Mouse (Mus musculus) urinary bladder, postnatal 10 days (tissue): ENCODE data around the gene Serf1.
A peak's percentile ranks its signal among the peaks of the same experiment; 100 is the strongest.
"Not testable (repeated sequence)": the region's sequence is repeated elsewhere in the genome, so short reads cannot be mapped to it uniquely, and the experiment has no call there.

Source experiments
- DNase-seq: peaks from one replicate; pipeline ENCODE4 v3.0.0; 2022; ENCODE audit warnings: low spot score

The Serf1 gene

DNA sequence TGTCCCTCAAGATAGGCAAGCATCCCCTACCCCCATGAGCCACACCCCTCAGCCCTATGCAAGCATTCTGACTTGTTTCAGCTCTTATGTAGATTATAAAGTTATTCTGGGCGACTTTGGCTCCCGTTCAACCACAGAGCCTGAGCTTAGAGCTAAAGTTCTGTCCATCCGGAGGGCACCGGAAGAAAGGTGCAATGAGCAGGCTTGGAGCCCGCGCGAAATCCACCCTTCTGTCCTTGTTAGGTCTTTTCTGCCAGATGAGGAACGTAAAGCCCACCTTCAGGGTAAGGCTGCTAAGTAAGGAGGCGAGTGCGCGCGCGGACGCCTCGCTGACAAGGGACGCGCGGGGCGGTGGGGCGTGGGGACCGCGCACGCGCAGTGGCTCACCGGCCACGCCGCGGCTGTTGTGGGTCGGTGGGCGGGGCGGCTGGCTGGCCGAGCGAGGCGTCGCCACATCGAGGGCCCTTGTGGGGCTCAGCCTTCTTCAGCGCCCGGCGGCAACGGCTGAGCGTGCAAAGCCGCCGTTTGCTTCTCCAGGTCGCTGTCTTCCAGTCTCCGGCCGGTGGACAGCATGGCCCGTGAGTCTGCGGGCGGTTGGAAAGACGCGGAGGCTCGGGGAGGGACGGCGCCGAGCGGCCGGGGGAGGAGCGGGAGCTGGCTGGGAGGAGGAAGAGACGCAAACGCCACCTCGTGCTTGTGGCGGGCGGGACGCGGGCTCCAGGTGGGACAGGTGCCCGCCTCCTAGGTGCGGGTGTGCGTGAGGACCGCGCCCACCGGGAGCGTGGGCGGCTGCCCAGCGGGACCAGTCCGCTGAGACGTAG lies at the start of gene Serf1:
TSS of gene Serf1 (plus strand) at position 361 of the 821 bp plus-strand sequence.
- peak; percentile 47 for DNase-seq

DNA sequence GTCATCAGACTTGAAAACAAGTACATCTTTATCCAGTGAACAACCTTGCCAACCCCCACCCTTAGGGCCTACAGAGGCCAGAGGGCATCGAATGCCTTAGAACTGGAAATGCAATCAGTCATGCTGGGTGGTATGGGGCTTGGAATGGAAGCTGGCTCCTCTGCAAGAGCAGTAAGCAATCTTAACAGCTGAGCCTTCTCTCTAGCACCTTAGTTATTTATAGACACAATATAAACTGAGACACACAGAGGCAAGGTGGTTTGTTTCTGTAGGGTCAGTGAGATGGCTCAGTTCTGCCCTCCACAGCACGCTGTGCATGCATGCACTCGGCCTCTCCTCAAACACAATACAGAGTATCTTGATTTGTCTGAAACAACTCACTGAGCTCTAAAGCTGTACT lies 43.9 kb upstream of the Serf1 start:
- no peak for DNase-seq

DNA sequence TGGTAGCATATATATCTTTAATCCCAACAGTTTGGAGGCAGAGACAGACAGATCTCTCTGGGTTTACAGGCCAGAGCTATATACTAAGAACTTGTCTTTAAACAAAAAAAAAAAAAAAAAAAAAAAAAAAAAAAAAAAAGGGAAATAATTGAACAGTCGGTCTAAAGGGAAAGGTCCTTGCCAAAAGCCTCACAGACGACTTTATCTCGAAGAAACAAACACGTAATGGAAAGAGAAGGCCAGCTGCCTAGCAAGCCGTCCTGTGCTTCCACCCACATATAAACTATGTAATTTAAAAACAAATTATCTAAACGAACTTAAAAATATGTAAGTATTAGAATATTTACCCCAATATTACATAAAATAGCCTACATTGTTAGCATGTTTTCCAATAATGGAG lies 40.0 kb upstream of the Serf1 start:
- no peak for DNase-seq

DNA sequence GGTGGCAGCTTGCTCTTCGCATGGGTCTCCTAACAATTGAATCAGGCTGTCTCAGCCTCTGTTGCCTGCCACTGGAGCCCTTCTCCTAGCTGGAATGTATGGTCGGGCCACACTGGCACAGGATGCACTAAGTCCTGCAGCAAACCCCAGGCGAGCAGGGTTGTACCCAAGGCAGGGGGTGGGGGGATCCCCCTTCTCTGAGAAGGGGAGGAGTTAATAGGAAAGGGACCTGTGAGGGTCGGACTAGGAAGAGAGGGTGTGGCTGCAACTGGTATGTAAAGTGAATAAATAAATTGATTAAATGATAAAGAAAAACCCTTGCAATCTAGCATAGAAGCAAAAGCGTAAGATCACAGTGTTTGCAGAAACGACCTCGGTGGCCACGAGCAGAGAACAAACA lies 36.3 kb upstream of the Serf1 start:
- DNase-seq = no peak

DNA sequence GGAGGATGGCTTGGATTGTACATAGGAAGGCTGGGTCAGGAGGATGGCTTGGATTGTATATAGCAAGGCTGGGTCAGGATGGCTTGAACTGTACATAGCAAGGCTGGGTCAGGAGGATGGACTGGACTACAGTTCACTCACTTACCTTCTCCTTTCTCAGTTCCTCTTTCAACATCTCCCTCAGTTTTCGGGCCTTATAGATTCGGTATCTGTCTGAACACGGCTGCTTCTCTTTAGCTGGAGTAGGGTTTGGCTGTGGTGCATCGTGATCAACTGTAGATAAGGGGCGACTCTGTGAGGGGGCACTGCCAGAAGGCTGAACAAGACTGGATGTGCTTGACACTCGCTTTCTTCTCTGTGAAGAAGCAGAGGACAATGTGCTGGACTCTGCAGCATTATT lies 9.0 kb upstream of the Serf1 start:
- no peak for DNase-seq

DNA sequence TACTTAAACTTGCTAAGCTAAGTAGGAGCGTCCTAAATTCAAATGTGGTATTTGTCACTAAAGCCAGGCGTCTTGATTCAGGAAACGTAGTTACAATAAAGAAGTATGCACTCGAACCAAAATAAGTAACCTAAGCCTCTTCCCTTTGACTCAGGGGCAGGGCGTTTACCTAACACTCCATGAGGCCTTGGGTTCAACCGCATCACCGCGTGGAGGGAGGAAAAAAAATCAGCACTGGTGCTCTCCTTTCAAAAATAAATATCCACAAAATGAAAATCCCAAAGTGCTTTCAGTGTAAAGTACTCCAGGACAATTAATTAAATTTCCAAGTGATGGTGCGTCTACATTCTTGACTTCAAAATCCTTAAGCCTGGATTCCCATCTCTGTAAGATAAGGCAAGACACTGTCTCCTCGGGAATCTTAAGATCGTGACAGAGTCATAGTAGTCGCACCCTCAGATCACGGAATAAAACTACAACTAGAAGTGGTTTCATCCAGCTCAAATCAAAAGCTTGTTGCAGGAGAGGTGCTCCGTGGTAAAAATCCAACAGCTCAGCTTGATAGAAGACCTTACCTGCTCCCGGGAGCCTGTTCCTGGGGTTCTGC lies 4.7 kb upstream of the Serf1 start:
- DNase-seq = no peak

DNA sequence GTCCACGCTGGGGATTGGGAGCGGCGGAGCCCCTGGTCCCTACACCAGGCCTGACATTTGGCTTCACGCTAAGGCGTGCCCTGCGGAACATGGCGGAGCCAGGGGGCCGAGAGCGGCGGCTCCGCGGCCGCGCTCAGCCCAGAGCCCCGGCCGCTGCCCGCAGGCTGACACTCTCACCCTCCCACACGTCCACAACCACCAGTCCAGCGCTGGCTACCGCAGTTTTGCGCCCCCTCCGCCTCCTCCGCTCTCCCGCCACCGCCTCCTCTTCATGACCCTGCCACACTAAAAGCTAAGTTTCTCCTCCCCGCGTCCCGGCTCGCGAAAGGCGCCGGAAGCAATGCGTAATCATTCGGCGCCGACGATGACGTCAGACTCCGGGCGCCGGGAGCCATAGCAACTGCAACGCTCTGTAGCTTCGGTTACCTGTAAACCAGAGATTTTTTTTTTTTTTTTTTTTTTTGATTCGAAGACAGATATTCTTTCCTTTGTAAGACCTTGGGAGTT lies 4.0 kb upstream of the Serf1 start, which contains the start of gene Bdp1:
TSS of gene Bdp1 (minus strand) at position 323 of the 507 bp plus-strand sequence.
- peak; percentile 84 for DNase-seq

DNA sequence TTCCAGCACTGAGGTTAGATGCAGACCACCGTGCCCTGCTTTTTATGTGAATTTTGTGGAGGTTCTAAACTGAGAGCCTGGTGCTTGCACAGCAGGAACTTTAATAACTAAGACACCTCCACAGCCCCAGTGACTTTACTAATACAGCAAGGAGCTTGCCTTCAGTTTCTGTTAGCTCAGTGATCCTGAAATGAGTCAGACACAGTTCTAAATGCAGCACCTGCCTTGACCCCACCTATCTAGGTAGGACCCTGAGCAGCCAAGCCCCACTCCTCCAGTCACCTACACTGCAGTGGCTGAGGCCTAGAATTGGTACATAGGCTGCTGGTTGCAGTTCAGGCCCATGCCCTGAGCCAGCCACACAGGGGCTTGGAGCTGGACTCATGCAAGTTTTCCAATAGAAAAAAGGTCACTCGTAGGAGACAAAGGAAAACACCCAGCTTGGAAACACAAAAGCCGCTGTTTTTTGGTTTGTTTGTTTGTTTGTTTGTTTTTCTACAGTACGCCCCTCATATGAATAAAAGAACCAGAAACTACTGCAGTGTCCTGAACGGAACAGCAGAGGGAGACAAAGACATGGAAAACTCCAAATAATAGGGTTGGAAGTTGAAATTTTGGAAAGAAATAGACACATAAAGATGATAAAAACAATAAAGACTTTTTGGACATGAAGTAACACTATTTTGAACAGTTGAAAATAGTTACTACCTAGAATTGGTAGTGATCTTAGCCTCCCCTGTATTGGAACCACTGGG lies 4.6 kb downstream of the Serf1 start:
- DNase-seq = no peak

DNA sequence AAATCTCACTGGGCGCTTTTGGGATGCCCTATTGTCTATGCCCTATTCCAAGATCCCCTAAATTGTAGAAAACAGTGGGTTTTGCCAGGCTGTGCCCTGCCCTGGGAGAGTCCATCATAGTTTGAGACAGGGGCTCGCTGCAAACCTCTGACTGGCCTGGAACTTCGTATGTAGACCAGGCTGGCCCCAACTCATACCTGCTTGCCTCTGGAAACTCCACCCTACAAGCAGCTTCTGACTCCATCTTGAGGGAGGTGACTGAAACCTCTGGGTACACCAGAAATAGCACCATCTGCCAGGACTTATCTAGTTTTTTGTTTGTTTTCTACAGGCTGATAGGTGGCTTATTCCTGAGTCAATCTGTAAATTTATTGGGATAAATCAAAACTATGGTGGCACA lies 16.2 kb downstream of the Serf1 start:
- no peak for DNase-seq

DNA sequence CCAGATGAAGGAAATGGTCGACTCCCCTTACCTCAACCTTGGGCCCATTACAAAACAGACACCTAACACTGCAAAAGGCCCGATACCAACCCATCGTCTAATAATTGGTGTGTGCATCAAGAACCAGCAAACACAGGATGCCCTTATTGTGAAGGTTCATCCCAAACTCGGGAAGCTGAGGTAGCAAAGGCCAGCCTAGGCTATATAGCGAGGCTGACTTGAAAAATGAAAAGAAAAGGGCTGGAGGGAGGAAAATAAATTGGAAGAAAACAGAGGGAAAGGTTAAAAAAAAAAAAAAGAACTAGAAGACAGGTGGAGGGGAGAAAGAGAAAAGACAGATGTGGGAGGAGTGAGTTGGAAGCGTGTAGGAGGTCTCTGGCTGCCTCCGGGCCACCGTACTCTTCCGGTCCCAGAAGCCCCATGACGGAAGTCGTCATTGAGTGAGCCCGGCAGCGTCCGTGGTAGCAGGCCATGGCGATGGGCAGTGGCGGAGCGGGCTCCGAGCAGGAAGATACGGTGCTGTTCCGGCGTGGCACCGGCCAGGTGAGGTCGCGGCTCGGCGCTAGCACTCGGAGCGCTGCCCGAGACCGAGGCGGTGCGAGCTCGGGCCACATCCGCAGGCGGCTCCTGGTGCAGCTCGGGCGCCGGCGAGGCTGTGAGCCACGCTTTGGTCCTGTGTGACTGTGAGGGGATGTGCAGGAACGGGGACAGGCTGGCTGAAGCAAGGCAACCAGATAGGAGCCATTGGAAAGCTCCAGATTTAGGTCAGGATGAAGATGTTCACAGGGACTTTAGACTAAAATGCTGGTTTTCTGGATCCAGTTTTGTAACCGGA lies 16.8 kb downstream of the Serf1 start, which contains the start of gene Smn1:
TSS of gene Smn1 (plus strand) at position 430 of the 835 bp plus-strand sequence.
- peak; percentile 71 for DNase-seq

DNA sequence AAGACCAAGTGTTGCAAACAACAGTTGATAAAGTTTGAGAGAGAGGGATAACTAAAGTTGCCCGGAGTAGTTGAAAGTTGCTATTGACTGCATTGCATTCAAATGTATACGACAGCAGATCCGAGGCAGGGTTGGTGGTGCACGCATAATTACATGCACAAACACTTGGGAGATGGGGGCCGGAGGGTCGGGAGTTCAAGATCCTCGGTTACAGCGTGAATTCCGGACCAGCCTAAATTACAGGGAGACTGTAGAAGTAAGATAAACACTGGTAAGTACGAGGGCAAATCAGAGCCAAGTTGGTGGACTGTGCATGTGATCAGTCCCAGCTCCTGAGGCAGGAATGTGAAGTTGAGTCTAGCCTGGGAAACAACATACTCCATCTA lies 17.4 kb downstream of the Serf1 start:
- DNase-seq = no peak

DNA sequence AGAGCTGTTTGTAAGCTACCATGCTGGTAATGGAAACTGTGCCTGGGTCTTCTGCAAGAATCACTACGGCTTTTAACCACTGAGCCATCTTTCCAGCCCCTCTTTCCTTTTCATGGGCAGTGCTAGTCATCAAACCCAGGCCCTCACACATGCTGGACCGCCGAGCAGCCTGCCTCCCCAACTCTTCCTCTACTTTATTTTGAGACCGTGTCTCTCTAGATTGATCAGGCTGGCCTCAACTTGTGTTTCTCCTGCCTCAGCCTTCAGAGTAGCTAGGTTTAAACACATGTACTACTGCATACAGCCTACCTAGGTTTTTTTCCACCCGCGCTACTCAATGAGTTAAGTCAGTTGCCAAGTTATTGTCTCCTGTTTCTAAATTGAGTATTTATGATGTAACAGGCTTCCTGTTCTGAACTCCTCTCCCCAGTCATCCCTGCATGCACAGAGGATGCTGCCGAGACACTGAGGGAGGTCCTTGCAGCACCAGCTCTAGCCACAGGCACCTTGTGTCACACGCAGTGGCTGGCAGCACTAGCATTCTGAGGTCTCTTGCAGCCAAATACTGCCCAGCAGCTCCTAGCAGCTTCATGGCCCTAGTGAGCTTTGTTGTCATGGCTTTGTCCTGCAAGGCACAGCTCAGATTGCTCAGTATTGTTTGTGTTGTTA lies 34.0 kb downstream of the Serf1 start:
- no peak for DNase-seq

DNA sequence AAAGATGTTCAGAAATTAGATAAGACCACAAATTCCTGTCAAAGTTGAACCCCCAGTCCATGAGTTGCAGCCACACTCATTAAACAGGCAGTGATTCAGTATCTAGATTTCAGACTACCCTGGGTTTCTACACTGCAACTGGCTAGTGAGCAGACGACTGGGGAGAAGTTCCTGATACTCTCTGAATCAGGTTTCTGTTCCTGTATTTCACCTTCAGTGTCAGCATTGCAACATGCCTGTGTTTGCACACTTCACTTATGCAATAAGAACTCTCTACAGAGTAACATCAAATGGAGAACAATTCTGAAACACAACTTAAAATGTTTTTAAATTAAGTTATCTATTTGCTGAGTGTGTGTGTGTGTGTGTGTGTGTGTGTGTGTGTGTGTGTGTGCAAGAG lies 44.8 kb downstream of the Serf1 start:
- DNase-seq = no peak

DNA sequence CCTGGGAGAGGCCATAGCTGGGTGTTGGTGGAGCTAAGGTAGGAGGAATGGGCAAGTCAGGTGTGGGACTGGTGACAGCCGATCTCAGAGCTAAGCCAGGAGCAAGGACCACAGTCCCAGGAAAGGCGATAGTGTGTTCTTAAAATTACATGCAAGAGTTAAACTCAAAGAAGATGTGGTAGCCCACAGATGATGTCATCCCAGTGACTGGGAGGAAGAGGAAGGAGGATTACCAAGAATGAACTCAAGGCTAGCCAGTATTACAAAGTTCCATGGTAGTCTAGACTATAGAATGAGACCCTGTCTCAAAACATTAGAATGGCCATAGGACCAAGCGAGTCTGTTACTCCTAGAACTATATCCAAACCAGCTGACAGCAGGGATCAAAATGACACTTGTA lies 48.8 kb downstream of the Serf1 start:
- DNase-seq = no peak

DNA sequence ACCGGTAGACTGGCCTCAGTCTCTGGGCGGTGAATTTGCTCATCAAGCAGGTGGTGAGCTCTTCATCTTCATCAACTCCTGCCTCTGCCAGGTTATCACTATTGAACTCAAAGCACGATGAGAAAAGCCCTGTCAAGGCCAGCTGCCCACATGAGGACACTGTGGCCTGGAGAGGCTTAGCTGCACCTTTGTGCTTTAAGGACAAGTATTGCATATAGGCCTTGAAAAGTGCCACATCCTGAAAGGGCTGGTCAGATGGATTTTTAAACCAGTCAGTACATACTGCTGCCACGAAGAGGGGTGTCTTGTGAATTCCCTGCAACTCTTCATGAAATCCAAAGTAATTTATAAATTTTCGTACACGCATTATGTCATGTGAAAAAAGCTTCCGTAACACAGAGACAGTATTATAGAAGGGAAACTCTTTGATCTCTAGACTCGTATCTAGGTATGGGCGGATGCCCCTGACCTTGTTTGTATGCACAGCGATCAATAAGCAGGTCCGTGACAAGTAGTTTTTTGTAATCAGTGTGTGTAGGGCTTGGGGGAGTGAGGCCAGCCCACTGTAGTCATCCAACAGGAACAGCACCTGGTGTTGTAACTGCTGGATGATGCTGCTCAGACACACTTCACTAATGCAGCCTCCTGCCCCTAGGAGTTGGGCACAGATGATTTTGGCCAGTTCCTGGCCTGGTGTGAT lies 53.5 kb downstream of the Serf1 start:
- DNase-seq = not testable (repeated sequence)

DNA sequence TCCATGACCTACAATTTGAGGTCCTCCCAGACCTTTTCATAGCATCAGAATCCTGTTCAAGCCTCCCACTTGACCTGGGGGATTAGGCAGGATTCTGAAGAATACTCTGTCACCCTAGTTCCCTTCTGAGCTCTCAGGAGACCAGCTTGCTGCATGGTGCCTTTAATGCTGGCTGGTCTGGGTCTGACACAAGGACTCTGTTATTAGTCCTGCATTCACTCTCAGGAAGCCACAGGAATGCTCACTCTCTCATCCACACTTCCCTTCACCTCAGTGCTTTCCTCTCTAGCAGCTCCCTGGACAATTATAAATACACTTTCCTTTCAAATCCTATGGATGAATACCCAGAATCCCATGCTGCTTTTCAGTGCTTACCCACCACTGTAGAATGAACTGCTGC lies 54.7 kb downstream of the Serf1 start:
- DNase-seq = not testable (repeated sequence)
